Mouse (Mus musculus) neural tube, embryonic 14.5 days (tissue): ENCODE measurements around the gene Cactin. TPM values are rescaled to one million over a fixed set of nuclear protein-coding genes. Genes with fewer than 3 reads are reported as not detected.
A peak's percentile ranks its signal among the peaks of the same experiment; 100 is the strongest.

ENCODE experiments used
- ATAC-seq: fragments of 200-750 bp; cut with Nextera tagmentation; 2 replicates; pipeline ENCODE4 v1.8.0; 2017; ENCODE audit warnings: low read depth, mild to moderate bottlenecking, moderate TSS enrichment, moderate library complexity
- H3K27ac ChIP-seq: fragments of 300-500 bp; sonication (generic); 2 replicates; pipeline ENCODE4 v1.5.1; 2014; ENCODE audit warnings: low read depth, mild to moderate bottlenecking, control low read depth, low read length, moderate library complexity, mixed read lengths
- H3K27me3 ChIP-seq: fragments of 300-500 bp; sonication (generic); 2 replicates; pipeline ENCODE4 v1.6.1; 2014; ENCODE audit warnings: low read length; ENCODE audit not compliant: control insufficient read depth, insufficient read depth
- H3K36me3 ChIP-seq: fragments of 300-500 bp; sonication (generic); 2 replicates; pipeline ENCODE4 v1.6.1; 2014; ENCODE audit warnings: low read length, mixed read lengths; ENCODE audit not compliant: control insufficient read depth, insufficient read depth
- H3K4me1 ChIP-seq: fragments of 300-500 bp; sonication (generic); 2 replicates; pipeline ENCODE4 v1.6.1; 2014; ENCODE audit warnings: low read length; ENCODE audit not compliant: control insufficient read depth, insufficient read depth
- H3K4me2 ChIP-seq: fragments of 300-500 bp; sonication (generic); 2 replicates; pipeline ENCODE4 v1.6.1; 2014; ENCODE audit warnings: mild to moderate bottlenecking, low read depth, low read length, control low read depth
- H3K4me3 ChIP-seq: fragments of 300-500 bp; sonication (generic); 2 replicates; pipeline ENCODE4 v1.5.1; 2014; ENCODE audit warnings: low read depth, low read length, control low read depth, mixed read lengths
- H3K9ac ChIP-seq: fragments of 300-500 bp; sonication (generic); replicated peaks from 2 replicates; pipeline ENCODE4 v1.6.1; 2014; ENCODE audit warnings: low read depth, mild to moderate bottlenecking, control low read depth, low read length, mixed read lengths
- H3K9me3 ChIP-seq: fragments of 300-500 bp; sonication (generic); 2 replicates; pipeline ENCODE4 v1.6.1; 2016; ENCODE audit warnings: low read length; ENCODE audit not compliant: control insufficient read depth
- WGBS: fragments of 180-500 bp; shearing (Covaris S2); extraction: QIAGEN DNeasy Blood & Tissue Kit; methylation state at CpG from one replicate; pipeline ENCODE4 v1.1.7; 2014; 5-methylcytosine and 5-hydroxymethylcytosine counted together
- polyA plus RNA-seq: library from polyadenylated mRNA; unstranded; fragments of >200 nt; fragmentation: Nextera tagmentation; extraction: Ambion mirVana; gene quantifications from 2 replicates; pipeline ENCODE4 v1.2.1, GENCODE M21; 2014

Gene Cactin
- polyA plus RNA-seq, 1 experiment from 2014 or later, result 14.3 TPM

GRCm38 (mm10) chr10:81322444-81322843, 1.5 kb downstream of the Cactin start:
- Histone ChIP-seq H3K27me3 (0 out of 2 replicates have a peak, but pooled peaks cover 2% of the 10 kb centered on the region), H3K27ac (no peak overlapping the region), H3K9me3 (no peaks in the 10 kb centered on the region), H3K9ac (no peak overlapping the region), H3K4me2 (no peak overlapping the region), H3K4me3 (no peak overlapping the region), H3K36me3 (peaks cover 56% of the 10 kb centered on the region), H3K4me1 (peaks cover 19% of the 10 kb centered on the region)
- 98% methylated on average over 27 of the region's 27 CpGs for WGBS
- ATAC-seq, result no peak

- no peak for ATAC-seq
Measured at GRCm38 (mm10) chr10:81323141-81323775, 2.4 kb downstream of the Cactin start.

GRCm38 (mm10) chr10:81323791-81324530, 3.1 kb downstream of the Cactin start:
- H3K9me3 ChIP-seq, result no peaks in the 10 kb centered on the region
- H3K27ac ChIP-seq, result no peak overlapping the region
- 0 out of 2 replicates have a peak overlapping the region, but pooled peaks have one; percentile 11 for H3K9ac ChIP-seq
- no peak overlapping the region for H3K4me2 ChIP-seq
- no peak for ATAC-seq
- H3K27me3 ChIP-seq, result 0 out of 2 replicates have a peak, but pooled peaks cover 2% of the 10 kb centered on the region
- peaks cover 16% of the 10 kb centered on the region for H3K4me1 ChIP-seq
- H3K36me3 ChIP-seq, result peaks cover 44% of the 10 kb centered on the region
- H3K4me3 ChIP-seq, result no peak overlapping the region
- WGBS, result 96% methylated on average over 18 of the region's 18 CpGs

More at GRCm38 (mm10) chr10:81323141-81323775, 2.4 kb downstream of the Cactin start:
- H3K4me1 ChIP-seq, result peaks cover 19% of the 10 kb centered on the region
- H3K9me3 ChIP-seq, result no peaks in the 10 kb centered on the region
- 0 out of 2 replicates have a peak overlapping the region, but pooled peaks have one; percentile 11 for H3K9ac ChIP-seq
- peaks cover 50% of the 10 kb centered on the region for H3K36me3 ChIP-seq
- WGBS, result 95% methylated on average over 23 of the region's 23 CpGs
- no peak overlapping the region for H3K27ac ChIP-seq
- no peak overlapping the region for H3K4me3 ChIP-seq
- 0 out of 2 replicates have a peak, but pooled peaks cover 2% of the 10 kb centered on the region for H3K27me3 ChIP-seq
- no peak overlapping the region for H3K4me2 ChIP-seq

GRCm38 (mm10) chr10:81325176-81325575, 4.3 kb downstream of the Cactin start:
- Histone ChIP-seq H3K36me3 (peaks cover 44% of the 10 kb centered on the region), H3K4me1 (peaks cover 6% of the 10 kb centered on the region), H3K9me3 (no peaks in the 10 kb centered on the region), H3K27me3 (0 out of 2 replicates have a peak, but pooled peaks cover 2% of the 10 kb centered on the region), H3K27ac (no peak overlapping the region), H3K9ac (no peak overlapping the region), H3K4me2 (no peak overlapping the region), H3K4me3 (no peak overlapping the region)
- WGBS, result 91% methylated on average over 21 of the region's 21 CpGs
- no peak for ATAC-seq

DNA sequence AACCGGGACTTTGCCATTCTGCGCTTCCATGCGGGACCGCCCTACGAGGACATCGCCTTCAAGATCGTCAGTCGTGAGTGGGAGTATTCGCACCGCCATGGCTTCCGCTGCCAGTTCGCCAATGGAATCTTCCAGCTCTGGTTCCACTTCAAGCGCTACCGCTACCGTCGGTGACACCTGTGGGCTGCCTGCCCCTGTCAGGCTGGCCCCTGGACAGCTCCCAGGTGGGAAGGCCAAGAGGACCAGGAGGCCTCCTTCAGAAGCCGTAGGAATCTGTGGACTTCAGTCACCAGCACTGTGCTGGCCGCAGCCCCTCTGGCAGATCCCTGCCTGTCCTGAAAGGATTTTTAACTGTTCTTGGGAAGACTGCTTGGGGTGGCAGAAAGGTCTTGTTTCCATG, 4.9 kb downstream of the Cactin start:
- peaks cover 44% of the 10 kb centered on the region for H3K36me3 ChIP-seq
- 96% methylated on average over 18 of the region's 18 CpGs for WGBS

GRCm38 (mm10) chr10:81326858-81327257, 6.0 kb downstream of the Cactin start:
- H3K4me2 ChIP-seq, result no peak overlapping the region
- no peak overlapping the region for H3K4me3 ChIP-seq
- H3K36me3 ChIP-seq, result peaks cover 44% of the 10 kb centered on the region
- ATAC-seq, result no peak
- no peak overlapping the region for H3K27ac ChIP-seq
- no peak overlapping the region for H3K9ac ChIP-seq
- WGBS, result 79% methylated on average over 6 of the region's 6 CpGs
- H3K9me3 ChIP-seq, result no peaks in the 10 kb centered on the region
- H3K4me1 ChIP-seq, result peaks cover 3% of the 10 kb centered on the region
- H3K27me3 ChIP-seq, result no peaks in the 10 kb centered on the region

More for the DNA sequence above, 4.9 kb downstream of the Cactin start:
- H3K9ac ChIP-seq, result no peak overlapping the region
- no peak overlapping the region for H3K4me3 ChIP-seq
- peaks cover 6% of the 10 kb centered on the region for H3K4me1 ChIP-seq
- no peaks in the 10 kb centered on the region for H3K9me3 ChIP-seq
- 0 out of 2 replicates have a peak, but pooled peaks cover 2% of the 10 kb centered on the region for H3K27me3 ChIP-seq
- H3K4me2 ChIP-seq, result no peak overlapping the region
- no peak for ATAC-seq
- no peak overlapping the region for H3K27ac ChIP-seq

- 53% methylated on average over 2 of the region's 2 CpGs for WGBS
- Histone ChIP-seq H3K36me3 (peaks cover 41% of the 10 kb centered on the region), H3K4me1 (no peaks in the 10 kb centered on the region), H3K9me3 (no peaks in the 10 kb centered on the region), H3K4me2 (no peak overlapping the region), H3K4me3 (no peak overlapping the region), H3K9ac (no peak overlapping the region), H3K27me3 (0 out of 2 replicates have a peak, but pooled peaks cover 4% of the 10 kb centered on the region), H3K27ac (no peak overlapping the region)
- ATAC-seq, result no peak
Measured at GRCm38 (mm10) chr10:81327959-81328358, 7.1 kb downstream of the Cactin start.

DNA sequence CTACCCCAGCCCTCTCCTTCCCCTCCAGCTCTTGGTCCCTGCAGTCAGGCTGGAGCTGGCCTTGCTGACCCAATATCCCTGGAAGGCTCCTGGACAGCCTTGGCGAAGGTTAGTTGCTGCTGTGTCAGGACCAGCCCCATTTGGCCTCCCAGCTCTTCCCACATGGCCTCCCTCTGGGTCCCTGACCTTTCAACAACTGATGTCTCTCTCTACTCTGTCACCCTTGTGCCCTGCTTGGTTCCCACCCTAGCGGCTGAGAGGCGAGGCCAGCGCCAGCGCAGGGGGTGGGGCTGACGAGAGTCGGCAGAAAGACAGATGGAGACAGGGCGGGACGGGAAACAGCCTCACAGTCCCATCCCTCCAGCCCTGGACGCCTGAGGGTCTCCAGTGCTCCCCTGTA, 7.5 kb downstream of the Cactin start, which contains the start of gene Tbxa2r:
Tbxa2r (plus strand) TSS at position 346 of the 400 bp plus-strand sequence.
- H3K9ac ChIP-seq, result no peak within 1 kb of the TSS
- no peaks in the 10 kb centered on the region for H3K4me1 ChIP-seq
- no peak within 1 kb of the TSS for H3K4me2 ChIP-seq
- H3K36me3 ChIP-seq, result peaks cover 37% of the 10 kb centered on the region
- H3K9me3 ChIP-seq, result no peaks in the 10 kb centered on the region
- H3K27me3 ChIP-seq, result 0 out of 2 replicates have a peak, but pooled peaks cover 4% of the 10 kb centered on the region
- H3K4me3 ChIP-seq, result no peak within 1 kb of the TSS
- H3K27ac ChIP-seq, result no peak within 1 kb of the TSS
- no peak for ATAC-seq
- 11% methylated on average over 10 of the region's 10 CpGs for WGBS
